Mouse (Mus musculus): Measurements from ENCODE around the gene Ehhadh.
"Not testable (repeated sequence)": the region's sequence is repeated elsewhere in the genome, so short reads cannot be mapped to it uniquely, and the experiment has no call there.

The Ehhadh gene

GRCm38 (mm10) chr16:21787516-21788353 is at the start of gene Ehhadh:
Gene Ehhadh (minus strand): TSS chr16:21787807.
- DNase-seq: peak; percentile 92

- no peak for DNase-seq
Measured at GRCm38 (mm10) chr16:21836311-21837072, 48.9 kb upstream of the Ehhadh start.

GRCm38 (mm10) chr16:21835584-21835931 is 48.0 kb upstream of the Ehhadh start:
- DNase-seq: no peak

GRCm38 (mm10) chr16:21834866-21835583 is 47.4 kb upstream of the Ehhadh start:
- no peak for DNase-seq

- DNase-seq: no peak
Measured at GRCm38 (mm10) chr16:21833970-21834369, 46.4 kb upstream of the Ehhadh start.

GRCm38 (mm10) chr16:21833469-21833868 is 45.9 kb upstream of the Ehhadh start:
- no peak for DNase-seq

GRCm38 (mm10) chr16:21831764-21832163 is 44.2 kb upstream of the Ehhadh start:
- DNase-seq: no peak

GRCm38 (mm10) chr16:21830784-21831183 is 43.2 kb upstream of the Ehhadh start:
- DNase-seq: no peak

- DNase-seq: no peak
Measured at GRCm38 (mm10) chr16:21829711-21830110, 42.1 kb upstream of the Ehhadh start.

- DNase-seq: peak; percentile 29
Measured at GRCm38 (mm10) chr16:21827581-21827980, 40.0 kb upstream of the Ehhadh start.

- peak; percentile 65 for DNase-seq
Measured at GRCm38 (mm10) chr16:21827153-21827552, 39.5 kb upstream of the Ehhadh start.

GRCm38 (mm10) chr16:21825612-21826031 is 38.0 kb upstream of the Ehhadh start:
- peak; percentile 88 for DNase-seq

GRCm38 (mm10) chr16:21818629-21819028 is 31.0 kb upstream of the Ehhadh start:
- DNase-seq: peak; percentile 84

- DNase-seq: peak; percentile 55
Measured at GRCm38 (mm10) chr16:21818132-21818531, 30.5 kb upstream of the Ehhadh start.

- DNase-seq: no peak
Measured at GRCm38 (mm10) chr16:21815669-21816010, 28.0 kb upstream of the Ehhadh start.

- peak; percentile 45 for DNase-seq
Measured at GRCm38 (mm10) chr16:21814861-21815668, 27.5 kb upstream of the Ehhadh start.

- DNase-seq: no peak
Measured at GRCm38 (mm10) chr16:21813164-21813834, 25.7 kb upstream of the Ehhadh start.

- not testable (repeated sequence) for DNase-seq
Measured at GRCm38 (mm10) chr16:21807786-21808185, 20.2 kb upstream of the Ehhadh start.

- no peak for DNase-seq
Measured at GRCm38 (mm10) chr16:21806892-21807291, 19.3 kb upstream of the Ehhadh start.

GRCm38 (mm10) chr16:21804258-21804657 is 16.7 kb upstream of the Ehhadh start:
- DNase-seq: no peak

GRCm38 (mm10) chr16:21795071-21795470 is 7.5 kb upstream of the Ehhadh start:
- no peak for DNase-seq

GRCm38 (mm10) chr16:21794697-21795045 is 7.1 kb upstream of the Ehhadh start:
- DNase-seq: no peak

Data from kidney, adult 11 months (tissue).